Mouse (Mus musculus) embryonic fibroblast, embryonic 13.5 days (primary cell): ENCODE measurements around the gene Ptpn13.

ENCODE experiments used
- CTCF ChIP-seq: IDR thresholded peaks from 2 replicates; pipeline ENCODE4 v1.5.1; 2011; ENCODE audit warnings: mild to moderate bottlenecking, control low read depth, low read length, moderate library complexity, borderline replicate concordance; ENCODE audit not compliant: insufficient read depth
- POLR2A ChIP-seq: IDR thresholded peaks from 2 replicates; pipeline ENCODE4 v1.6.1; 2011; ENCODE audit warnings: low read depth, mild to moderate bottlenecking, control low read depth, low read length, moderate library complexity

DNA sequence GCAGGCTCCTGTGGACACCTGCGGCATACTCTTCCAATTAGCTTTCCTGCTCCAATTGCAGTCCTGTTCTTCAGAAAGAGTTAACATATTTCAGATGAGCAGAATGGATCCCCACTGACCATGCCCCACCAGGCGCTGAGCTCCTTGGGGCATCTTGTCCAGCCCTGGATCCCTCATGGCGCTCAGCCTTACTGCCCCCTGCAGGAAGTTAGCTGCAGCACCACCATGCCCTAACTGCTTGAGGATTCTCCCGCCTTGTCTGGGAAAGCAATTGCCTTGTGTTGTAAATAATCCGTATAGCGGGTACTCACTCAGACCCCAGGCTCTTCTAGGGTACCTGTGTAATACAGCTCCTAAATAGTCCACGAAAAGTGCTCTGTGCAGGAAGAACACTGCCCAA lies 162.2 kb downstream of the Ptpn13 start:
- TF ChIP-seq POLR2A (no peak), CTCF (peak; percentile 23; the same call in 1 of the 2 replicates)
